Mouse (Mus musculus): ENCODE measurements around the gene Phospho1. TPM values are rescaled to one million over a fixed set of nuclear protein-coding genes. Genes with fewer than 3 reads are reported as not detected.
A peak's percentile ranks its signal among the peaks of the same experiment; 100 is the strongest.

Phospho1 gene
- polyA plus RNA-seq (2016; fragmentation: Nextera tagmentation; extraction: Ambion mirVana): not detected in 2 replicates

- Histone ChIP-seq H3K4me1 (peaks cover 27% of the 10 kb centered on the region), H3K9me3 (no peaks in the 10 kb centered on the region), H3K27me3 (ENCODE audit: poor library complexity, severe bottlenecking) (peaks cover 78% of the 10 kb centered on the region), H3K4me3 (peak within 1 kb of the TSS; percentile 82), H3K36me3 (replicated peaks) (no peaks in the 10 kb centered on the region), H3K27ac (peak within 1 kb of the TSS; percentile 87)
- DNase-seq (ENCODE audit: extremely low spot score, low spot score): peak; percentile 88
- WGBS: under 1% methylated on average over 78 of the region's 78 CpGs
Observed at GRCm38 (mm10) chr11:95824071-95824876, at the start of gene Phospho1. Phospho1 (plus strand) TSS chr11:95824499.

DNA sequence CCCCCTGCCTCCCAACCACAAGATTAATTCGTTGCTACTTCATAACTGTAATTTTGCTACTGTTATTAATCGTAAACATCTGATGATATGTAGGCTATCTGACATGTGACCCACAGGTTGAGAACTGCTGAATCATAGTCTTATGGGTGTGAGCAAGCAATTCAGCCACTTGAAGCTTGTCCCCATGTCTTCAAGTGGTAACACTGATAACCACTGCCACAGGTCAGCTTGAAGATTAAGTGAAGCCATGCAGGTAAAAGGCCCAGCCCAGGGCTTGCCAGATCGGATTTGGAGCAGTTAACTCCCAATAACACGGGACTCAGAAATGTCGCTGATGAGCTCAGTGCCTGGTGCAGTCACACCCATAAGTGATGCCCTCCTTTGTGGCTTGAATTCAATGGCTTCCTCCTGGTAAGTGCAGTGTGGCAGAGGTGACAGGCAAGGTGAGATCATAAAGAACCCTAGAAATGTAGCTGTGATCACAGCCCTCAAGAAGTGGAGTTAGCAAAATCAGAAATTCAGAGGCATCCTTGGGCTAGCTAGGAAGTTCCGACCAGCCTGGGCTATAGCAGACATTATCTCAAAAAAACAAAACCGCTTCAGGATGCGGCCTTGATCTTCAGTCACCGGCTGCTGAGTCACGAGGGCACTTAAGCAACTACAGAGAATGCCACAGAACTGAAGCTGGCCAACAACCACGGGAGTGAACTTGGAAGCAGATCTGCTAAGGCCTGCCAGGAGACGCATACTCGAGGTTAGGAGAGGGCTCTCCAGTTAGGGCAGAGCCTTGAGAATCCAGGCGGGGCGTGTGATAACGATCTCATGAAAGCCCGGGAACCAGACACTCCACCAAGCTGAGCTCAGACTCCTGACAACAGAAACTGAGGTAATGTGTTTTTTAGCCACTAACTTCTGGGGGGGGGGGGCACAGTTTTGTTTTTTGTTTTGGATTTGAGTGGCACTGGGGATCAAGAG is 46.7 kb upstream of the Phospho1 start:
- WGBS: 85% methylated on average over 17 of the region's 17 CpGs
- Histone ChIP-seq H3K27ac (no peak overlapping the region), H3K36me3 (replicated peaks) (peaks cover 11% of the 10 kb centered on the region), H3K4me3 (no peak overlapping the region), H3K27me3 (ENCODE audit: poor library complexity, severe bottlenecking) (no peaks in the 10 kb centered on the region), H3K4me1 (no peaks in the 10 kb centered on the region), H3K9me3 (no peaks in the 10 kb centered on the region)
- DNase-seq (ENCODE audit: extremely low spot score, low spot score): no peak

DNA sequence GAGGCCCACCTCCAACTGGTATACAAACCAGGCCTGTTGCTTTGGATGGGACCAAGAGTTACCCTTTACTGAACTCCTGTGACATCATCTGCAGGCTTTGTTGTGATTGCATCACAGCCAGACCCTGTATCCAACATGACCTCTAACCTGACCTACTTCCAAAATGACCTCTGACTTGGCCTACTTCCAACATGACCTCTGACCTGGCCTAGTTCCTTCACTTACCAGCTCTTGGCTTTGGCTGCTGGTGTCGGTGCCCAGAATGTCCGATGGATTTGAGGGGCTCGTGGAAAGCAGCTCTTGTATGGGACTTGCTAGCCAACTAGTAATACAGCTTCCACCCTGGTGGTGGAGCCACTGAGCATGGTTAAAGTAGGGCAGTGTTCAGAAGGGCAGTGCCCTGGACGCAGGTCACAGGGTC is 45.5 kb upstream of the Phospho1 start:
- Histone ChIP-seq H3K9me3 (no peaks in the 10 kb centered on the region), H3K27me3 (ENCODE audit: poor library complexity, severe bottlenecking) (no peaks in the 10 kb centered on the region), H3K27ac (no peak overlapping the region), H3K4me1 (no peaks in the 10 kb centered on the region), H3K36me3 (replicated peaks) (peaks cover 9% of the 10 kb centered on the region), H3K4me3 (no peak overlapping the region)
- DNase-seq (ENCODE audit: extremely low spot score, low spot score): no peak
- 74% methylated on average over 4 of the region's 4 CpGs for WGBS

DNA sequence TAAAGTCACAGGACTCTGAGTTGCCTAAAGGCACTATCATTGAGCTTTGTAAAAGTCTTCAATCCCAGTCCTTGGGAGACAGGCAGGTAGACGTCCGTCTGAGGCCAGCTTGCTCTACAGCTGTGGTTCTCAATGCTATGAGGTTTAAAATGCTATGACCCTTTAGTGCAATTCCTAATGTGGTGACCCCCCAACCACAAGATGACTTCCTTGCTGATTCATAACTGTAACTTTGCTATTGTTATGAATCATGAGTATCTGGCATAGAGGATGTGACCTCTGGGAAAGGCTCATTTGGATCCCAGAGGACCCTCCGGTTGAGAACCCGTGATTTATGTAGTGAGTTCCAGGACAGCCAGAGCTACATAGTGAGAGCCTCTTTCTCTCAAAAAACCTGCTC is 44.9 kb upstream of the Phospho1 start:
- Histone ChIP-seq H3K4me3 (no peak overlapping the region), H3K4me1 (no peaks in the 10 kb centered on the region), H3K27me3 (ENCODE audit: poor library complexity, severe bottlenecking) (no peaks in the 10 kb centered on the region), H3K27ac (no peak overlapping the region), H3K9me3 (no peaks in the 10 kb centered on the region), H3K36me3 (replicated peaks) (peaks cover 8% of the 10 kb centered on the region)
- DNase-seq (ENCODE audit: extremely low spot score, low spot score): no peak
- WGBS: 91% methylated on average over 4 of the region's 4 CpGs

GRCm38 (mm10) chr11:95780480-95780879 is 43.8 kb upstream of the Phospho1 start:
- DNase-seq (ENCODE audit: extremely low spot score, low spot score): no peak
- H3K27ac ChIP-seq: no peak overlapping the region
- H3K4me1 ChIP-seq: no peaks in the 10 kb centered on the region
- H3K4me3 ChIP-seq: no peak overlapping the region
- peaks cover 5% of the 10 kb centered on the region for H3K36me3 ChIP-seq (replicated peaks)
- 93% methylated on average over 8 of the region's 8 CpGs for WGBS
- H3K9me3 ChIP-seq: no peaks in the 10 kb centered on the region; the same call in 1 of the 2 replicates
- no peaks in the 10 kb centered on the region for H3K27me3 ChIP-seq (ENCODE audit: poor library complexity, severe bottlenecking)

DNA sequence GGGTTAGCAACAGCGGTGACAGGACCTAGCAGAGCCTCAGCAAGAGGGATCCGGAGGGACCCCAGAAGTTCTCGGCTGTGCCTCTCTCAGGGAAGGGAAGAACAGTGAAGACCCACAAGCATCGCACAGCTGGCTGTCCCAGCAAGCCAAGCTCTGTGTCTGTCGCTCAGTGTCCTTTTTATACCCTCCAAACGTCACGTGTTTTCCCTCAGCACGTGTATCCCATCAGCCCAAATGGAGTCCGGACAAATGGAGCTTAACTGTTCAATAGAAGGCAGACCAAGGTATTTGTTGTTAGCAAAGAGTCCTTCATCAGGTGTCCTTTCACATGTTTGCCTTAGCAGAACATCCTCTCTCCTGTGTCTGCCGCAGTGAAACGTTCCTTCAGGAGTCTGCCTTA is 42.7 kb upstream of the Phospho1 start:
- no peak for DNase-seq (ENCODE audit: extremely low spot score, low spot score)
- no peaks in the 10 kb centered on the region for H3K4me1 ChIP-seq
- no peak overlapping the region for H3K27ac ChIP-seq
- no peaks in the 10 kb centered on the region for H3K27me3 ChIP-seq (ENCODE audit: poor library complexity, severe bottlenecking)
- no peak overlapping the region for H3K4me3 ChIP-seq
- no peaks in the 10 kb centered on the region for H3K36me3 ChIP-seq (replicated peaks)
- WGBS: 79% methylated on average over 11 of the region's 11 CpGs
- H3K9me3 ChIP-seq: peaks cover 5% of the 10 kb centered on the region; the same call in 1 of the 2 replicates

DNA sequence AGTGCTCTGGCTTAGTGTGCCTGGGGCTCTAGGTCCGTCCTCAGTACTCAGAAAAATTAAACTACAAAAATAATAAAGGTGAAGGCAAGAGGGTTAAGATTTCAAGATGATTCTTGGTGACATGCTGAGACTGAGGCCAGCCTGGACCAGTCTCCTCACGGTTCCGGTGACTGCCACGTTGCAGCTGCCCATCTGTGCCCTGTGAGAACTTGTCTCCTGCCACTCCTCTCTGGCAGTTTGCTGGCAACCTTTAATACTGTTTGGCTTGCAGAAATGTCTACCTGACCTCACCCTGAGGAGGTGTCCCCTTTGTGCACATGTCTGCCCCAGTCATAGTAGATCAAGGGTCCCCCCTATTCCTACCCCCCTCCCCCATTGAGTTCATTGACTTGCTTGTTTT is 40.8 kb upstream of the Phospho1 start:
- DNase-seq (ENCODE audit: extremely low spot score, low spot score): no peak
- no peaks in the 10 kb centered on the region for H3K27me3 ChIP-seq (ENCODE audit: poor library complexity, severe bottlenecking)
- no peak overlapping the region for H3K27ac ChIP-seq
- H3K4me3 ChIP-seq: no peak overlapping the region
- WGBS: 88% methylated on average over 4 of the region's 4 CpGs
- H3K36me3 ChIP-seq (replicated peaks): no peaks in the 10 kb centered on the region
- H3K9me3 ChIP-seq: peaks cover 5% of the 10 kb centered on the region; the same call in 1 of the 2 replicates
- no peaks in the 10 kb centered on the region for H3K4me1 ChIP-seq

- Histone ChIP-seq H3K36me3 (replicated peaks) (no peaks in the 10 kb centered on the region), H3K9me3 (peaks cover 5% of the 10 kb centered on the region; the same call in 1 of the 2 replicates), H3K4me1 (no peaks in the 10 kb centered on the region), H3K27me3 (ENCODE audit: poor library complexity, severe bottlenecking) (no peaks in the 10 kb centered on the region), H3K4me3 (no peak overlapping the region), H3K27ac (no peak overlapping the region)
- 88% methylated on average over 9 of the region's 9 CpGs for WGBS
- no peak for DNase-seq (ENCODE audit: extremely low spot score, low spot score)
Observed at GRCm38 (mm10) chr11:95783958-95784357, 40.3 kb upstream of the Phospho1 start.

GRCm38 (mm10) chr11:95785675-95786074 is 38.6 kb upstream of the Phospho1 start:
- no peak for DNase-seq (ENCODE audit: extremely low spot score, low spot score)
- Histone ChIP-seq H3K36me3 (replicated peaks) (no peaks in the 10 kb centered on the region), H3K4me1 (no peaks in the 10 kb centered on the region), H3K4me3 (no peak overlapping the region), H3K27ac (no peak overlapping the region), H3K27me3 (ENCODE audit: poor library complexity, severe bottlenecking) (no peaks in the 10 kb centered on the region), H3K9me3 (peaks cover 5% of the 10 kb centered on the region; the same call in 1 of the 2 replicates)
- WGBS: 91% methylated on average over 4 of the region's 4 CpGs

DNA sequence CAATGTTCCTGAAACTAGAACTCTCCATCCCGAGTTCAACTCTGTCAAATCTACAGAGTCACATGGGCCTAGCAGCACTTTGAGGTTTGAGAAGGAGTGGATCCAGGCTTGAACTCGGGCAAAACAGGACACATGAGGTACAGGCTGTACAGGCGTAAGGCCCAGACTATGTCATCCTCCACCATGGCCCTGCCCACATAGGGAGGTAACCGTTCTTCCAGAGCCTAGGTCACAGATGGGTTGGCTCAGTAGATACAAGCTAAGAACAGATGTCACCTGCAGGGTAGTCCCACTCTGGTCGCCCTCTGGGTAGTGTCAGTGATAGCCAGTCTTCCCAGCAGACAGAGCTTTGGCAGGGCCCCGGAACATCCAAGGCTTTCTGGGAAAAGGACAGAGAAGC is 37.8 kb upstream of the Phospho1 start:
- no peak overlapping the region for H3K4me3 ChIP-seq
- no peaks in the 10 kb centered on the region for H3K27me3 ChIP-seq (ENCODE audit: poor library complexity, severe bottlenecking)
- WGBS: 92% methylated on average over 6 of the region's 6 CpGs
- no peak for DNase-seq (ENCODE audit: extremely low spot score, low spot score)
- H3K27ac ChIP-seq: no peak overlapping the region
- H3K36me3 ChIP-seq (replicated peaks): no peaks in the 10 kb centered on the region
- peaks cover 5% of the 10 kb centered on the region; the same call in 1 of the 2 replicates for H3K9me3 ChIP-seq
- no peaks in the 10 kb centered on the region for H3K4me1 ChIP-seq

- Histone ChIP-seq H3K27me3 (ENCODE audit: poor library complexity, severe bottlenecking) (0 out of 2 replicates have a peak, but pooled peaks cover 5% of the 10 kb centered on the region), H3K36me3 (replicated peaks) (no peaks in the 10 kb centered on the region)
Observed at GRCm38 (mm10) chr11:95789451-95789891, 34.8 kb upstream of the Phospho1 start.

GRCm38 (mm10) chr11:95791787-95792186 is 32.5 kb upstream of the Phospho1 start:
- no peak overlapping the region for H3K27ac ChIP-seq
- peaks cover 8% of the 10 kb centered on the region for H3K4me1 ChIP-seq
- peaks cover 26% of the 10 kb centered on the region for H3K27me3 ChIP-seq (ENCODE audit: poor library complexity, severe bottlenecking)
- H3K4me3 ChIP-seq: no peak overlapping the region
- no peaks in the 10 kb centered on the region for H3K9me3 ChIP-seq
- WGBS: 88% methylated on average over 13 of the region's 13 CpGs
- H3K36me3 ChIP-seq (replicated peaks): no peaks in the 10 kb centered on the region
- no peak for DNase-seq (ENCODE audit: extremely low spot score, low spot score)

More at GRCm38 (mm10) chr11:95789451-95789891, 34.8 kb upstream of the Phospho1 start:
- Histone ChIP-seq H3K27ac (no peak overlapping the region), H3K4me3 (no peak overlapping the region), H3K4me1 (no peaks in the 10 kb centered on the region), H3K9me3 (peaks cover 5% of the 10 kb centered on the region; the same call in 1 of the 2 replicates)
- no peak for DNase-seq (ENCODE audit: extremely low spot score, low spot score)
- 90% methylated on average over 8 of the region's 8 CpGs for WGBS

Data from forebrain, embryonic 10.5 days (tissue).